Mouse (Mus musculus): ENCODE data around the gene E2f6. TPM values are rescaled to one million over a fixed set of nuclear protein-coding genes. Genes with fewer than 3 reads are reported as not detected.
A peak's percentile ranks its signal among the peaks of the same experiment; 100 is the strongest.

The E2f6 gene
- polyA plus RNA-seq, 1 experiment from 2014 or later = 42.7 TPM

GRCm38 (mm10) chr12:16805511-16805910 is 5.3 kb upstream of the E2f6 start:
- H3K36me3 ChIP-seq (ENCODE audit: control insufficient read depth, insufficient read depth, low read length) = no peaks in the 10 kb centered on the region
- no peak overlapping the region for H3K4me2 ChIP-seq
- WGBS = 5% methylated on average over 5 of the region's 5 CpGs
- peaks cover 36% of the 10 kb centered on the region for H3K27me3 ChIP-seq (replicated peaks; ENCODE audit: control insufficient read depth, insufficient read depth, low read length)
- H3K27ac ChIP-seq (ENCODE audit: low read depth, low read length) = no peak overlapping the region
- ATAC-seq (replicated peaks; ENCODE audit: low FRiP score) (peak; percentile 66), DNase-seq (ENCODE audit: low spot score) (peak; percentile 47)
- H3K4me1 ChIP-seq (replicated peaks; ENCODE audit: control insufficient read depth, insufficient read depth, low read length) = no peaks in the 10 kb centered on the region
- H3K9me3 ChIP-seq (ENCODE audit: control insufficient read depth, low read length) = no peaks in the 10 kb centered on the region
- H3K4me3 ChIP-seq (ENCODE audit: low read depth, low read length) = no peak overlapping the region
- H3K9ac ChIP-seq (ENCODE audit: low read depth, low read length) = no peak overlapping the region

DNA sequence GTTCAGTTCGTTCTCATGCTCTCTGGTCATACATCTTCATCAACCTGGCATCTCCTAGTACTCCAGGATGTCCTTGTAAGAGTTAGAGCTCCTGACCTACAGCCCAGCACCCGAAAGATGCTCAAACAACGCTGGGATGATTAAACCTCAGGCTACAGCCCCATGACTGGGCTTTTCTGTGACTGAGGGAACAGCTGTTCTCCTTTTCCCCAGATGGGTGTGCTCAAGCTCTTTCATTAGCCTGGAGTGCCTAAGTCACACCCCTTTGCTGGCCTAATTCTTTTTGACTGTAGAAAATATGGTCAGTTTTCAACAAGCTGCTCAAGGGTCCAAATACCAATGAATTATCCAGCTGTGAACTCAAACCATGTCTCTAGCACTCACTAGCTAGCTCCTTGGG is 2.7 kb upstream of the E2f6 start:
- 33% methylated on average over 3 of the region's 3 CpGs for WGBS
- Histone ChIP-seq H3K9ac (ENCODE audit: low read depth, low read length) (no peak overlapping the region), H3K27ac (ENCODE audit: low read depth, low read length) (no peak overlapping the region), H3K4me2 (no peak overlapping the region), H3K9me3 (ENCODE audit: control insufficient read depth, low read length) (no peaks in the 10 kb centered on the region), H3K27me3 (replicated peaks; ENCODE audit: control insufficient read depth, insufficient read depth, low read length) (peaks cover 22% of the 10 kb centered on the region), H3K4me1 (replicated peaks; ENCODE audit: control insufficient read depth, insufficient read depth, low read length) (peaks cover 5% of the 10 kb centered on the region; the same call in 1 of the 2 replicates), H3K4me3 (ENCODE audit: low read depth, low read length) (no peak overlapping the region), H3K36me3 (ENCODE audit: control insufficient read depth, insufficient read depth, low read length) (no peaks in the 10 kb centered on the region)
- ATAC-seq (replicated peaks; ENCODE audit: low FRiP score) (no peak), DNase-seq (ENCODE audit: low spot score) (no peak)

DNA sequence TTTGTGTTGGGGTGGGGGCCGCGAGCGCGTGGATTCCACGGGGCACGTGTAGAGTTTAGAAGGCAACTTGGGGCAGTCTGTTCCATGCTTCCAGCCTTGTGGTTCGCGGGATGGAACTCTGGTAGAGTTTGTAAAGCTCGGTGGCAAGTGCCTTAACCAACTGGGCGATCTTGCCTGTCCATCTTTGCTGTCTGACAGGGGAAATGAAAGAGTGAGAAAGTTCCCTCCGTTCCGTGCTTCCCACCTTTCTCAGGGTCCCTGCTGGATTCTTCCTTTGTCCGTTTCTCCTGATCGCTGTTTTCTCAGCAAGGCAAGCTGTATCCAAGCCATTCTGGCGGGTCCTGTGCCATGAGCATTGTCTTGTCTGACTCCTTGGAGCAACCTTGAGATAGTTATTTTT is 714 bp downstream of the E2f6 start:
- Histone ChIP-seq H3K4me3 (ENCODE audit: low read depth, low read length) (peak overlapping the region; percentile 77), H3K9me3 (ENCODE audit: control insufficient read depth, low read length) (no peaks in the 10 kb centered on the region), H3K27ac (ENCODE audit: low read depth, low read length) (peak overlapping the region; percentile 56; the same call in 1 of the 2 replicates), H3K9ac (ENCODE audit: low read depth, low read length) (peak overlapping the region; percentile 87), H3K4me2 (peak overlapping the region; percentile 90), H3K27me3 (replicated peaks; ENCODE audit: control insufficient read depth, insufficient read depth, low read length) (peaks cover 18% of the 10 kb centered on the region), H3K36me3 (ENCODE audit: control insufficient read depth, insufficient read depth, low read length) (peaks cover 10% of the 10 kb centered on the region), H3K4me1 (replicated peaks; ENCODE audit: control insufficient read depth, insufficient read depth, low read length) (peaks cover 5% of the 10 kb centered on the region; the same call in 1 of the 2 replicates)
- peak; percentile 24; the same call in 1 of the 2 replicates for ATAC-seq (replicated peaks; ENCODE audit: low FRiP score)
- WGBS = 5% methylated on average over 15 of the region's 15 CpGs
- no peak for DNase-seq (ENCODE audit: low spot score)

DNA sequence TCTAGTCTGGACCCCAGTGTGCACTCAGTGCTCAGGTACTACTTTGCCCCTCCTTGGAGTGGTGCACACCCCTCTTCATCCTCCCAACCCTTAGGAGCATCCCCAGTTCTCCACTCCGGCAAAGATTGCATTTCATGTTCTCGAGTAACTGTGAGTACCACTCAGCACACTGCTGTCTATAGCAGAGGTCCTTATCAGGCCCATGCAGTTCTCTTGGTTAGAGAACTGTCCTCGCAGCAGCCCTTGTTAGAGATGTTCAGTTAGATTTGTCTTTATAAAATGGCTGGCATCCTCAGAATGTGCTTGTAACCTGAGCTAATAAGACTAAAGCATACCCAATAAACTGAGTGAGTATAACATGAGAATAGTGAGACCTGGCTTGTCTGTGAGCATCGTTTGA is 6.4 kb downstream of the E2f6 start:
- Histone ChIP-seq H3K4me3 (ENCODE audit: low read depth, low read length) (no peak overlapping the region), H3K4me2 (no peak overlapping the region), H3K27ac (ENCODE audit: low read depth, low read length) (no peak overlapping the region), H3K9me3 (ENCODE audit: control insufficient read depth, low read length) (no peaks in the 10 kb centered on the region), H3K27me3 (replicated peaks; ENCODE audit: control insufficient read depth, insufficient read depth, low read length) (no peaks in the 10 kb centered on the region), H3K9ac (ENCODE audit: low read depth, low read length) (no peak overlapping the region), H3K4me1 (replicated peaks; ENCODE audit: control insufficient read depth, insufficient read depth, low read length) (no peaks in the 10 kb centered on the region; the same call in 1 of the 2 replicates), H3K36me3 (ENCODE audit: control insufficient read depth, insufficient read depth, low read length) (peaks cover 33% of the 10 kb centered on the region)
- WGBS = 73% methylated on average over 4 of the region's 4 CpGs
- 0 out of 2 replicates have a peak, but pooled peaks have one; percentile 47 for ATAC-seq (replicated peaks; ENCODE audit: low FRiP score)
- DNase-seq (ENCODE audit: low spot score) = no peak

DNA sequence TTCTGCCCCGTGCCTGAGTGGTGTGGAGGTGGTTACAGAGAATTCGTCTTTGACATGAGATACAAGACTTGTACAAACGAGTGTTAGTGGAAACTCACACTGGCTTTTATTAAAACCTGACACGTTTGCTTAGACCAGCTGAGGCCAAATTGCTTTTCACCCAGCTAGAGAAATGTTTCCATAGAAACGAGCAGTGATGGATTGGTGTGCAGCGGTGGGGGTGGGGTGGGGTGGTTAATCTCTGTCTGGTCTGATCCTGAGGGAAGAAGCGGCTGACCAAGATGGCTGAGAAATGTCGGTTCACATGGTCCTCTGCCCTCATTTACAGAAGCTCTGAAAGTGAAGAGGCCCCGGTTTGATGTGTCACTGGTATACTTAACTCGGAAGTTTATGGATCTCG is 7.8 kb downstream of the E2f6 start:
- H3K4me3 ChIP-seq (ENCODE audit: low read depth, low read length) = no peak overlapping the region
- ATAC-seq (replicated peaks; ENCODE audit: low FRiP score) = no peak
- no peaks in the 10 kb centered on the region for H3K9me3 ChIP-seq (ENCODE audit: control insufficient read depth, low read length)
- peaks cover 39% of the 10 kb centered on the region for H3K36me3 ChIP-seq (ENCODE audit: control insufficient read depth, insufficient read depth, low read length)
- 66% methylated on average over 11 of the region's 11 CpGs for WGBS
- no peak for DNase-seq (ENCODE audit: low spot score)
- no peaks in the 10 kb centered on the region for H3K27me3 ChIP-seq (replicated peaks; ENCODE audit: control insufficient read depth, insufficient read depth, low read length)
- no peak overlapping the region for H3K27ac ChIP-seq (ENCODE audit: low read depth, low read length)
- H3K9ac ChIP-seq (ENCODE audit: low read depth, low read length) = no peak overlapping the region
- no peaks in the 10 kb centered on the region for H3K4me1 ChIP-seq (replicated peaks; ENCODE audit: control insufficient read depth, insufficient read depth, low read length)
- H3K4me2 ChIP-seq = no peak overlapping the region

- no peak overlapping the region for H3K9ac ChIP-seq (ENCODE audit: low read depth, low read length)
- H3K9me3 ChIP-seq (ENCODE audit: control insufficient read depth, low read length) = no peaks in the 10 kb centered on the region
- H3K27ac ChIP-seq (ENCODE audit: low read depth, low read length) = no peak overlapping the region
- WGBS = 83% methylated on average over 7 of the region's 7 CpGs
- no peaks in the 10 kb centered on the region for H3K4me1 ChIP-seq (replicated peaks; ENCODE audit: control insufficient read depth, insufficient read depth, low read length)
- no peaks in the 10 kb centered on the region for H3K27me3 ChIP-seq (replicated peaks; ENCODE audit: control insufficient read depth, insufficient read depth, low read length)
- peaks cover 41% of the 10 kb centered on the region for H3K36me3 ChIP-seq (ENCODE audit: control insufficient read depth, insufficient read depth, low read length)
- no peak for ATAC-seq (replicated peaks; ENCODE audit: low FRiP score)
- H3K4me3 ChIP-seq (ENCODE audit: low read depth, low read length) = no peak overlapping the region
- H3K4me2 ChIP-seq = no peak overlapping the region
- DNase-seq (ENCODE audit: low spot score) = no peak
Observed at GRCm38 (mm10) chr12:16820761-16821160, 10.0 kb downstream of the E2f6 start.

DNA sequence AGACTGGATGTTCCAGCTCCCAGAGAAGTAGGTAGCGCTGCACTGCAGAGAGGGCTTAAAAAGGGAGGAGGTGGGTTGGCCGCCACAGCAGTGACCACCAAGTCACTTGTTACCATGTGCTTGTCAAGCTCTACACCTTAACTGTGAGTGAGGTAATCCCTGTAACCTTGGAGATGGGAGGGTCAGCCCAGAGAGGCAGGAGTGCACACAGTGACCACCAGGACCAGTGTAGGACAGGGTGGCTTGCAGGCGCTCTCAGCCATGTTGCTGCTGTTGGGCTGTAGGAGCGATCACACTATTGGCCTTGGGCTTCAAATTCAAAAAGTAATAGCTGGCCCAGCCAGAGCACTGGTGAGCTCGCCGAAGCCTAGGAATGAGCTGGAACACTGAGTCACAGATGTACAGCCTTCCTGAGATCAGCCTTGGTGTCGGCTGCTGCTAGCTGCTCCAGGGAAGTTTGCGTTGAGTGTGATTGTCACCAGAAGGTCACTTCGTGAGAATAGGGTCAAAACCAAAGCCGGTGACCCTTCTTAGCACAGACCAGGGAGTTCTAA is 11.5 kb downstream of the E2f6 start:
- Histone ChIP-seq H3K4me3 (ENCODE audit: low read depth, low read length) (no peak overlapping the region), H3K27me3 (replicated peaks; ENCODE audit: control insufficient read depth, insufficient read depth, low read length) (no peaks in the 10 kb centered on the region), H3K27ac (ENCODE audit: low read depth, low read length) (no peak overlapping the region), H3K36me3 (ENCODE audit: control insufficient read depth, insufficient read depth, low read length) (peaks cover 32% of the 10 kb centered on the region), H3K4me1 (replicated peaks; ENCODE audit: control insufficient read depth, insufficient read depth, low read length) (no peaks in the 10 kb centered on the region), H3K9ac (ENCODE audit: low read depth, low read length) (no peak overlapping the region), H3K4me2 (no peak overlapping the region), H3K9me3 (ENCODE audit: control insufficient read depth, low read length) (no peaks in the 10 kb centered on the region)
- DNase-seq (ENCODE audit: low spot score) = no peak
- ATAC-seq (replicated peaks; ENCODE audit: low FRiP score) = no peak
- 92% methylated on average over 10 of the region's 10 CpGs for WGBS

- Histone ChIP-seq H3K27ac (ENCODE audit: low read depth, low read length) (no peak overlapping the region), H3K36me3 (ENCODE audit: control insufficient read depth, insufficient read depth, low read length) (peaks cover 32% of the 10 kb centered on the region), H3K27me3 (replicated peaks; ENCODE audit: control insufficient read depth, insufficient read depth, low read length) (no peaks in the 10 kb centered on the region), H3K9ac (ENCODE audit: low read depth, low read length) (no peak overlapping the region), H3K9me3 (ENCODE audit: control insufficient read depth, low read length) (no peaks in the 10 kb centered on the region), H3K4me2 (no peak overlapping the region), H3K4me3 (ENCODE audit: low read depth, low read length) (no peak overlapping the region), H3K4me1 (replicated peaks; ENCODE audit: control insufficient read depth, insufficient read depth, low read length) (no peaks in the 10 kb centered on the region)
- 87% methylated on average over 1 of the region's 1 CpGs for WGBS
- DNase-seq (ENCODE audit: low spot score) (no peak), ATAC-seq (replicated peaks; ENCODE audit: low FRiP score) (no peak)
Observed at GRCm38 (mm10) chr12:16823701-16824100, 12.9 kb downstream of the E2f6 start.

DNA sequence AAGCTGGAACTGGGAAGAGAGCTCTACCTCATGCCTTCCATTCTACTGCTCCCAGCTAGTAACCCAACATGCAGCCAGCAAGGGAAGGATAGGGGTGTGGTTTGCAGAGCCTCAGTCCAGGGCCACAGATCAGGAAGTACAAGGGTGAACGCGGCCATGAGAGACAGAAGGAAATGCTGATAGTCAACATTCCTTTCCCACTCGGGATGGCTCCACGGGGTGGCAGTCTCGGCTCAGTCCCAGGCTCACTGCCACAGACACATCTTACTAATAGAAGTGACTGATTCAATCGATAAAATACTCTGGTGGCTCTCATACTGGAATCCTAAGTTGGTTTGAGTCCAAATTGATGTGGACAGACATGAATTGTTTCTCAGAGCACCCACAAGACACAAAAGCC is 17.7 kb downstream of the E2f6 start:
- Histone ChIP-seq H3K9me3 (ENCODE audit: control insufficient read depth, low read length) (no peaks in the 10 kb centered on the region), H3K4me2 (no peak overlapping the region), H3K4me3 (ENCODE audit: low read depth, low read length) (no peak overlapping the region), H3K27ac (ENCODE audit: low read depth, low read length) (no peak overlapping the region), H3K4me1 (replicated peaks; ENCODE audit: control insufficient read depth, insufficient read depth, low read length) (no peaks in the 10 kb centered on the region), H3K36me3 (ENCODE audit: control insufficient read depth, insufficient read depth, low read length) (peaks cover 9% of the 10 kb centered on the region; the same call in 1 of the 2 replicates), H3K27me3 (replicated peaks; ENCODE audit: control insufficient read depth, insufficient read depth, low read length) (no peaks in the 10 kb centered on the region), H3K9ac (ENCODE audit: low read depth, low read length) (no peak overlapping the region)
- ATAC-seq (replicated peaks; ENCODE audit: low FRiP score) (no peak; the same call in 1 of the 2 replicates), DNase-seq (ENCODE audit: low spot score) (no peak)
- WGBS = 44% methylated on average over 6 of the region's 6 CpGs

Measured in liver, embryonic 11.5 days (tissue).